Mouse (Mus musculus) neural tube, embryonic 15.5 days (tissue): ENCODE results near the gene Polr2b. TPM values are rescaled to one million over a fixed set of nuclear protein-coding genes. Genes with fewer than 3 reads are reported as not detected.

Source experiments
- ATAC-seq: fragments of 200-750 bp; cut with Nextera tagmentation; 2 replicates; pipeline ENCODE4 v1.8.0; 2017; ENCODE audit warnings: mild to moderate bottlenecking, moderate TSS enrichment, moderate library complexity; ENCODE audit not compliant: low FRiP score
- H3K27ac ChIP-seq: fragments of 300-500 bp; sonication (generic); replicated peaks from 2 replicates; pipeline ENCODE4 v1.5.1; 2015; ENCODE audit warnings: mild to moderate bottlenecking, inconsistent platforms
- H3K27me3 ChIP-seq: fragments of 300-500 bp; sonication (generic); replicated peaks from 2 replicates; pipeline ENCODE4 v1.6.1; 2015; ENCODE audit warnings: inconsistent platforms
- H3K36me3 ChIP-seq: fragments of 300-500 bp; sonication (generic); 2 replicates; pipeline ENCODE4 v1.6.1; 2015; ENCODE audit warnings: inconsistent platforms
- H3K4me1 ChIP-seq: fragments of 300-500 bp; sonication (generic); 2 replicates; pipeline ENCODE4 v1.6.1; 2015; ENCODE audit warnings: inconsistent platforms
- H3K4me2 ChIP-seq: fragments of 300-500 bp; sonication (generic); 2 replicates; pipeline ENCODE4 v1.6.1; 2015; ENCODE audit warnings: inconsistent platforms, mild to moderate bottlenecking, moderate library complexity
- H3K4me3 ChIP-seq: fragments of 300-500 bp; sonication (generic); replicated peaks from 2 replicates; pipeline ENCODE4 v1.5.1; 2015; ENCODE audit warnings: mild to moderate bottlenecking, inconsistent platforms
- H3K9ac ChIP-seq: fragments of 300-500 bp; sonication (generic); replicated peaks from 2 replicates; pipeline ENCODE4 v1.6.1; 2015; ENCODE audit warnings: mild to moderate bottlenecking, inconsistent platforms
- H3K9me3 ChIP-seq: fragments of 300-500 bp; sonication (generic); replicated peaks from 2 replicates; pipeline ENCODE4 v1.6.1; 2016; ENCODE audit warnings: inconsistent platforms
- WGBS: fragments of 180-500 bp; shearing (Covaris S2); methylation state at CpG from one replicate; pipeline ENCODE4 v1.1.7; 2015; ENCODE audit warnings: mixed read lengths; 5-methylcytosine and 5-hydroxymethylcytosine counted together
- polyA plus RNA-seq: library from polyadenylated mRNA; unstranded; fragments of >200 nt; fragmentation: Nextera tagmentation; extraction: Ambion mirVana; gene quantifications from 2 replicates; pipeline ENCODE4 v1.2.1, GENCODE M21; 2015

The Polr2b gene
- polyA plus RNA-seq, 1 experiment from 2014 or later: 52.2 TPM

DNA sequence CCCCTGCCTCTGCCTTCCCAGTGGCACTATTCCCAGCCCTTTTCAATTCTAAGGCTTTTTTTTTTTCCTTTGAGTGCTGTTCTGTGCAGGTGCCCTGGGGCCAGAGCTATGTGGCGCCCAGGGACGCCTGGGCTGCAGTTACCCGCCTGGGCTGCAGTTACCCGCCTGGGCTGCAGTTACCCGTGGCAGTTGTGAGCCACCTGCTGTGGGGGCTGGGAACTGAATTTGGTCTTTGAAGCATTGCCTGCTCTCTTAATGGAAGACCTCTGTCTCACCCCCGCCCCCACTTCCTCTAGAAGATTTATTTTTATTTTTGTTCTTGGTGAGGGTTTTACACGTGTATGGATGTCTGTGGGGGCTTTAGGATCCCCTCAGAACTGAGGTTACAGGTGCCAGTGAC, 36.8 kb upstream of the Polr2b start:
- H3K4me2 ChIP-seq: no peak overlapping the region
- ATAC-seq: no peak
- no peak overlapping the region for H3K4me3 ChIP-seq
- H3K4me1 ChIP-seq: peaks cover 4% of the 10 kb centered on the region
- H3K27ac ChIP-seq: no peak overlapping the region
- no peaks in the 10 kb centered on the region for H3K9me3 ChIP-seq
- H3K9ac ChIP-seq: no peak overlapping the region
- H3K36me3 ChIP-seq: peaks cover 31% of the 10 kb centered on the region
- no peaks in the 10 kb centered on the region for H3K27me3 ChIP-seq
- WGBS: 75% methylated on average over 7 of the region's 7 CpGs

DNA sequence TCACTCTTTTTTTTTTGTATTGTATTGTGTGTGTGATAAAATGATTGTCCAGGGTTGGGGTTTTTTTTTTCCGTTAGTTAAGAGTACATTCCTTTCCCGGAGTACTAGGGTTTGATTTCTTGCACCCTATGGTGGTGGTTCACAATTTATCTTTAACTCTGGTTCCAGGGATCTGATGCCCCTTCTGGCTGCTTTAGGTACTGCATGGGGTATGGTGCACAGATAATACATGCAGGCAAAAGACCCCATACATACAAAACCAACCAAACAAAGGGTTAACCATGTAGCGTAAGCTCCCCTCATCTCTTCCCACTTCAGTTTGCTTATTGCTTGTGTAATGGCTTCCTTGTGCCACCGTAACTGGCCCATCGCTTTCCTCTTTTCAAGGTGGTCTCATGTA, 34.0 kb upstream of the Polr2b start:
- H3K27ac ChIP-seq: no peak overlapping the region
- 93% methylated on average over 5 of the region's 5 CpGs for WGBS
- no peak for ATAC-seq
- H3K9ac ChIP-seq: no peak overlapping the region
- no peak overlapping the region for H3K4me2 ChIP-seq
- no peaks in the 10 kb centered on the region for H3K9me3 ChIP-seq
- peaks cover 27% of the 10 kb centered on the region for H3K36me3 ChIP-seq
- H3K27me3 ChIP-seq: no peaks in the 10 kb centered on the region
- no peaks in the 10 kb centered on the region for H3K4me1 ChIP-seq
- no peak overlapping the region for H3K4me3 ChIP-seq

GRCm38 (mm10) chr5:77277204-77277603, 32.7 kb upstream of the Polr2b start:
- Histone ChIP-seq H3K4me1 (0 out of 2 replicates have a peak, but pooled peaks cover 3% of the 10 kb centered on the region), H3K27me3 (no peaks in the 10 kb centered on the region), H3K9me3 (no peaks in the 10 kb centered on the region), H3K4me3 (no peak overlapping the region), H3K36me3 (peaks cover 39% of the 10 kb centered on the region), H3K9ac (no peak overlapping the region), H3K4me2 (no peak overlapping the region), H3K27ac (no peak overlapping the region)
- no peak for ATAC-seq
- WGBS: 96% methylated on average over 6 of the region's 6 CpGs

- H3K9ac ChIP-seq: no peak overlapping the region
- 0 out of 2 replicates have a peak, but pooled peaks cover 3% of the 10 kb centered on the region for H3K4me1 ChIP-seq
- H3K4me2 ChIP-seq: no peak overlapping the region
- H3K36me3 ChIP-seq: peaks cover 30% of the 10 kb centered on the region
- no peak overlapping the region for H3K4me3 ChIP-seq
- no peak for ATAC-seq
- no peaks in the 10 kb centered on the region for H3K9me3 ChIP-seq
- H3K27me3 ChIP-seq: no peaks in the 10 kb centered on the region
- 92% methylated on average over 20 of the region's 20 CpGs for WGBS
- H3K27ac ChIP-seq: no peak overlapping the region
Measured at GRCm38 (mm10) chr5:77281518-77282174, 28.3 kb upstream of the Polr2b start.

- Histone ChIP-seq H3K27ac (no peak overlapping the region), H3K4me2 (no peak overlapping the region), H3K4me3 (no peak overlapping the region), H3K9me3 (no peaks in the 10 kb centered on the region), H3K9ac (no peak overlapping the region), H3K4me1 (0 out of 2 replicates have a peak, but pooled peaks cover 3% of the 10 kb centered on the region), H3K36me3 (peaks cover 27% of the 10 kb centered on the region), H3K27me3 (no peaks in the 10 kb centered on the region)
- 84% methylated on average over 9 of the region's 9 CpGs for WGBS
- no peak; the same call in 1 of the 2 replicates for ATAC-seq
Measured at GRCm38 (mm10) chr5:77282242-77282641, 27.7 kb upstream of the Polr2b start.

DNA sequence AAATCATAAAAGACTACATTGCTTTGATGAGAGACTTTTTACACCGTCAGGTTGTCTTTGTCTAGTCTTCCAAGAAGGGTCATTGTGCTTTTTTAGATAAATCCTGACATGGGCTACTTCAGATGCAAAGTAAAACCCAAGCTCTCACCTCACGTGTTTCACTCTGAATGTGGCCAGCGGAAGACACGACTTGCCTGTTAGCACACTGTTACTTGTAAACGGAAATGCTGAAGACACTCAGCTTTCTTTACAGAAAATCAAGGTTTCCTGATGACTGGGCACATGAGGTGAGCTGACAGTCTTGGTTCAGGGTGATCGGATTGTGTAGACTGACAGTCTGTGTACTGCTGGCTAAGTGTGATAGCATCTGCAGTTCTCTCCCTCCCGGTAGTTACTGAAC, 24.3 kb upstream of the Polr2b start:
- Histone ChIP-seq H3K27ac (no peak overlapping the region), H3K4me2 (no peak overlapping the region), H3K4me3 (no peak overlapping the region), H3K9me3 (no peaks in the 10 kb centered on the region), H3K9ac (no peak overlapping the region), H3K36me3 (peaks cover 50% of the 10 kb centered on the region), H3K4me1 (0 out of 2 replicates have a peak, but pooled peaks cover 3% of the 10 kb centered on the region), H3K27me3 (no peaks in the 10 kb centered on the region)
- ATAC-seq: no peak
- 80% methylated on average over 7 of the region's 7 CpGs for WGBS

DNA sequence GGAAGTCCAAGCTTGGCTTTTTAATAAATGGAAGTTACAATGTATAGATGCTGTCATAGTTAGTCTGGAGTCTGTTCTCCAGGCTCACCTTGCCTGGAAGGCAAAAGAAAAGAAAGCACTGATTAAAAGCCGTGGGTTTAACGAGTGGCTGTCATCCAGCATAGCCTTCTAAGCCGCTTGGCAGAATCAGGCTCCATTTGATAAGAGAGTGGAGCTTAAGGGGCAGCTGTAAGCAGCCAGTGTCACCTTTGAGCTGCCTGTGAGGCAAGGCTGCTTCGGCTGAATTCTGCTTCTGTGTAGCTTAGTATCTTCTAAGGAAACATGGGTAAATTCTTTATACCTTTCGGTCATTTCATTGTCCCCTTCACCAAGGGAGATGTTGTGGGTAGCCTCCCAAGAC, 23.0 kb upstream of the Polr2b start:
- no peak for ATAC-seq
- H3K27ac ChIP-seq: no peak overlapping the region
- WGBS: 85% methylated on average over 5 of the region's 5 CpGs
- no peak overlapping the region for H3K4me3 ChIP-seq
- no peak overlapping the region for H3K4me2 ChIP-seq
- H3K27me3 ChIP-seq: no peaks in the 10 kb centered on the region
- H3K36me3 ChIP-seq: peaks cover 46% of the 10 kb centered on the region
- H3K9me3 ChIP-seq: no peaks in the 10 kb centered on the region
- H3K4me1 ChIP-seq: 0 out of 2 replicates have a peak, but pooled peaks cover 1% of the 10 kb centered on the region
- H3K9ac ChIP-seq: no peak overlapping the region

DNA sequence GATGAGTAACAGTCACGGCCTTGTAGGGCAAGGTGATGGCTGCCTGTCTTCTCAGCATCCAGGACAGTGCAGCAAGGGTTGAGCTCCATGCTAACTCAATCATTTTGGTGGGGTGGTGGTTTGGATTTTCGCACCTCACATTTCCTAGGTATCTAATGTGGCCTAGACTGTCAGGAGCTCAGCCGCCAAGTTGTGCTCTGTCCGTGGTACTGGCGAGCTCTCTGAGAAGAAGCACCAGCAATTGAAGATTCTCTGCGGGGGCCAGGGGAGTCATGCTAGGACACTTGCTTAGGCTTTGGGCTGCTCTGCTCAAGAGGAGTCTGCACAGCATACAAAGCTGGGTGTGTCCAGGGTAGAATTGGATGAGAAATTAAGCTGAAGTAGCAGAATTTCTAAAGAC, 22.0 kb upstream of the Polr2b start:
- Histone ChIP-seq H3K27ac (no peak overlapping the region), H3K27me3 (no peaks in the 10 kb centered on the region), H3K9me3 (no peaks in the 10 kb centered on the region), H3K4me3 (no peak overlapping the region), H3K9ac (no peak overlapping the region), H3K4me1 (no peaks in the 10 kb centered on the region), H3K4me2 (no peak overlapping the region), H3K36me3 (peaks cover 46% of the 10 kb centered on the region)
- no peak for ATAC-seq
- WGBS: 81% methylated on average over 6 of the region's 6 CpGs

GRCm38 (mm10) chr5:77289686-77290085, 20.3 kb upstream of the Polr2b start:
- no peak overlapping the region for H3K4me3 ChIP-seq
- H3K36me3 ChIP-seq: peaks cover 60% of the 10 kb centered on the region
- H3K9me3 ChIP-seq: no peaks in the 10 kb centered on the region
- no peak overlapping the region for H3K27ac ChIP-seq
- H3K4me1 ChIP-seq: no peaks in the 10 kb centered on the region
- H3K9ac ChIP-seq: no peak overlapping the region
- no peak overlapping the region for H3K4me2 ChIP-seq
- H3K27me3 ChIP-seq: no peaks in the 10 kb centered on the region
- 92% methylated on average over 8 of the region's 8 CpGs for WGBS
- ATAC-seq: no peak

GRCm38 (mm10) chr5:77290606-77291005, 19.3 kb upstream of the Polr2b start:
- no peak overlapping the region for H3K27ac ChIP-seq
- H3K4me2 ChIP-seq: no peak overlapping the region
- no peaks in the 10 kb centered on the region for H3K9me3 ChIP-seq
- 96% methylated on average over 2 of the region's 2 CpGs for WGBS
- H3K27me3 ChIP-seq: no peaks in the 10 kb centered on the region
- no peaks in the 10 kb centered on the region for H3K4me1 ChIP-seq
- no peak for ATAC-seq
- no peak overlapping the region for H3K9ac ChIP-seq
- H3K36me3 ChIP-seq: peaks cover 68% of the 10 kb centered on the region
- no peak overlapping the region for H3K4me3 ChIP-seq

- no peak overlapping the region for H3K4me3 ChIP-seq
- no peak overlapping the region for H3K27ac ChIP-seq
- H3K27me3 ChIP-seq: no peaks in the 10 kb centered on the region
- WGBS: 93% methylated on average over 7 of the region's 7 CpGs
- H3K4me1 ChIP-seq: no peaks in the 10 kb centered on the region
- no peaks in the 10 kb centered on the region for H3K9me3 ChIP-seq
- H3K4me2 ChIP-seq: no peak overlapping the region
- no peak for ATAC-seq
- peaks cover 81% of the 10 kb centered on the region for H3K36me3 ChIP-seq
- H3K9ac ChIP-seq: no peak overlapping the region
Measured at GRCm38 (mm10) chr5:77292803-77293522, 17.0 kb upstream of the Polr2b start.

DNA sequence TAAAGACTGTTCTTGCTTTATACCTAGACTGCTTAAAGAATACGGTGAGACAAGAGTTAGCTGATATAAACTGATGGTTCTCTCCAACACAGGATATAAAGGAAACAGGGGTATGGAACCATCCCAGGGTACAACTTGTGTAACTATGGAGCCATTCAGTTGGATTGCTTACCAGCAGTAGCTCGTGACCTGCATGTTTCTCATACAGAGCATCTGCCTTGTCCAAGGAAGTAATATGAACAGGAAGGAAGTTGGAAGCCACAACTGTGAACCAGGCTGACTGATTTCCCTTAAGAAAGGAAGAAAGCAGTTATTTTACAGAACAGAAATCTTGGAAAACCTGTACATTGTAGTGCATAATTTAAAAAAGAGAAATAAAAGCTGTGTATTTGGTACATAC, 10.5 kb upstream of the Polr2b start:
- no peak for ATAC-seq

More for the DNA sequence above, 10.5 kb upstream of the Polr2b start:
- H3K4me3 ChIP-seq: no peak overlapping the region
- no peak overlapping the region for H3K9ac ChIP-seq
- H3K4me2 ChIP-seq: no peak overlapping the region
- no peak overlapping the region for H3K27ac ChIP-seq
- no peaks in the 10 kb centered on the region for H3K9me3 ChIP-seq
- no peaks in the 10 kb centered on the region for H3K4me1 ChIP-seq
- H3K27me3 ChIP-seq: no peaks in the 10 kb centered on the region
- WGBS: 88% methylated on average over 2 of the region's 2 CpGs
- H3K36me3 ChIP-seq: peaks cover 55% of the 10 kb centered on the region
